Mouse (Mus musculus) monocyte, adult 5-6 weeks (primary cell): ENCODE data around the gene Lcat. TPM values are rescaled to one million over a fixed set of nuclear protein-coding genes. Genes with fewer than 3 reads are reported as not detected.
A peak's percentile ranks its signal among the peaks of the same experiment; 100 is the strongest.

Experiments
- ATAC-seq: fragments of 153-309, 156-312 bp; replicated peaks from 2 replicates; pipeline ENCODE4 v1.8.0; 2017; ENCODE audit warnings: mild to moderate bottlenecking; ENCODE audit not compliant: low TSS enrichment, insufficient number of reproducible peaks, severe bottlenecking, poor library complexity, low FRiP score
- total RNA-seq: library from RNA; stranded (forward); fragments of 200-1000, 200-491, 200-594 nt; gene quantifications from 3 replicates; pipeline ENCODE4 v1.2.3, GENCODE M21; 2017

The Lcat gene
- total RNA-seq, 1 experiment from 2014 or later = not detected

DNA sequence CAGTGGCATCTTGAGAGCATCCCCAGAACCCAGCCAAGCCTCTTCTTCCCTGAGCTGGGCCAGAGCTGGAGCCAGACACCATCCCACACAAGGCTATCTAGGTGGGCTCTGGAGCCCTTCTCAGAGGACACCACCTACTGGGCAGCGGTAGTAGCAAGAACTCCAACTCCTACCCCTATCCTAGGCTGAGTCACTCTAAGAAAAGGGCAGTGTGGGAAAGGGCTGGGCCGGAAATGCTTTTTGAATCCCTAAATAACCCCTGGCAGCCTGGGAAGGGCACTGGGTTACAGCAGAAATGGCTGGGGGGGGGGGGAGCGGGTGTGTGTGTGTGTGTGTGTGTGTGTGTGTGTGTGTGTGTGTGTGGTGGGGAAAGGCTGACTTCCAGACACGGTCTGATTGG lies 14.6 kb upstream of the Lcat start:
- no peak for ATAC-seq

DNA sequence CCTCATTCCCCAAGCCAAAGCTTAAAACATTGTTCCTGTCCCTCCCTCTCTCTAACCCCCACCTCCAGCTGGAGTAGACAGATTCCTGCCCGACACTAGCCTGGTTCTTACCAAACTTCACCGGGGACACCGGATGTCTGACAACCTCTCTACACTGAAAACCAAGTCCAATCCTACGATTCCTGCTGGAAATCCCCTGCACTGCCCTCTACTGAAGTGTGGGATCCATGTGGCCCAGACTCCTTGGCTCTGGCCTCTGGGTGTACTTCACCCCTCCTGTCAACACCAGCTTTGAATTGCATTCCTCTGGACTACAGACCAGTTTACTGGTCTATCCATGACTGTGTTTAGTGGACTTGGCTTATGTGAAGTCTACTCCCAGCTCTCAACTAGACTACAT lies 13.4 kb upstream of the Lcat start:
- no peak for ATAC-seq

DNA sequence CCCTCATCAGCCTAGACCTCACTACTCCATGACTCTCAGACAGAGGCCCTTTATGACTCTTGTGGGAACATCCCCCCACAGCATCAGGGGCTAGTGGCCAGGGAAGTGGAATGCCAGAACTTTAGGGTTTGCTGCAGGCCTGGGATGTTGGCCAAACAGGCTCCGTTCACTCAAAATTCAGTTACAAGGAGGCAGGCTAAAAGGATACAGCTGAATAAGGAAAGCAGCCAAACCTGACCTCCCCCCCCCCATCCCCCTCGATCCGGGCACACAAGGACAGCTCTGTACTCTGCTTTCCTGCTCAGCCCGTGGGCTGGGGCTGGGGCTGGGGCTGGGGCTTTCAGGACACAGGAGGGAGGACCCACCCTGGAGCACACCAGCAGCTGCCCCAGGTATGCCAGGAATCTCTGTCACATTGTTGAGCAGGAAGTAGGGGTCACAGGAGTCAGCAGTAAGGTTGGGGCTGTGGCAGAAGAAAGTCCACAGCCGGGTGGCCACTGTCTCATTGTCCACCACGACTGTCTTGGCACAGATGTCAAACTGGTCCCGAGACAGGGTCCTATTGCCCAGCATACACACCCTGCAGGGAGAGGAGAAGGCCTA lies 8.0 kb upstream of the Lcat start:
- no peak for ATAC-seq

DNA sequence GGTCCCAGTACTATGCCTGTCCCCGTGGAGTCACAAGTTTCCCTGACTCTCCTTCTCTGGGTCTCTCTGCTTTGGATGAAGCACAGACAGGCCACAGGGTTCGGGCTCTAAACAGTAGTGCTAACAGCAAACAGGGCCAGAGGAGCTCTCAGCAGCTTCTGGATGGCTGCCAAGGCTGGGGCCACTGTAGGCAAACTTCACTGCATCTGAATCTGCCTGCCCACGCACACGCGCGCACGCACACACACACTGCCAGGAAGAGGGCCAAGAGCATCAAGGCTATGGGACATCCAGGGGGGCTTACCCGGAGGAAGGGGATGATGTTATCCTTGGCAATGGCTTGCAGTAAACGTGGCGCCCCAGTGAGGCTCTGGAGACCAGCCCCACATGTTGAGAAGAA lies 6.2 kb upstream of the Lcat start:
- no peak for ATAC-seq

DNA sequence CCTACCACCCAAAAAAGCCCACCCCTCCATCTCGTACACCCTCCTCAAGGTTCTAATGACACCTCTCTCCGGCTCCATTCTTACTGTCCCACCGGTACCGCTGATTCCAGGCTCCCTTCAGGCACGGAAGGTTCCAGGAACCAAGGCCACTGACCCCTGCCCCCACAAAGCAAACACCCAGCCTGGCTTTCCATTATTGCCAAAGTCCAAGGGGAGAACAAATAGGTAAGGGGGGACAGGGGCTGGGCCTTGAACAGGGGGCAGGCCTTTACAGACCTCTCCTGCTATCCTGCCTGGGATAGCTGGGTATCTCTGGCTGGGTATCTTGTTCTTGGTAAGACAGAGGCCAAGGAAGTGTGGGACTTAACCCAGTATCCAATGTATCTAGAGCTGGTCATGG lies 640 bp downstream of the Lcat start:
- ATAC-seq = no peak

DNA sequence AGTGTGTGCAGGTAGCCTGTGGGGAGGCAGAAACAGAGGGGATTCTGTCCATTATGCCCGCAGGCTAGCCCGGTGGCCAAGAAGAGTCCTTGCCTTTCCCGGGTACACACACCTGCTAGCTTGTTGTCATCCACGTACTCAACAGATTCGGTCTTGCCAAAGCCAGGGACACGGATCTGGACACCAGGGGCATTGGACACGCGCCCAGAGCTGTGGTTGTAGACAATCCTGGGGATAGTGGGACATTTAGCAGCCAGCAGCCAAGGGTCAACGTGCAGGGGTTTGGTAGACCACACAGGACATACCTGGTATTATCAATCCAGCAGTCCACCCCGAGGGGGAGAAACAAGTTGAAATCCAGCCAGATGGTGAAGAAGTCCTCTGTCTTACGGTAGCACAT lies 1.2 kb downstream of the Lcat start:
- no peak for ATAC-seq

DNA sequence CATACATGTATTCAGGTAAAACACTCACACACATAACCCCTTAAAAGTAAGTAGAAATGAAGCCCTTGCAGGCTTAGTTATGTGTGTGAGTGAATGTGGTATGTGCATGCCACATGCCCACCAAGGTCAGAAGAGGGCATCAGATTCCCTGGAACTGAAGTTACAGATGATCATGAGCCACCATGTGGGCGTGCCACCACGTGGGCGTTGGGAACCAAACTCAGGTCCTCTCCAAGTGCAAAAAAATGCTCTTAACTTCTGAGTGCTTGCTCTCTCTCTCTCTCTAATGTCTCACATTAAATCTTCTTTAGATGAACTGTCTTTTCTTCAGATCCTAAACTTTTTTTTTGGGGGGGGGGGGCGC lies 4.9 kb downstream of the Lcat start, which contains the start of gene Psmb10:
Psmb10 (minus strand) TSS at position 139 of the 364 bp plus-strand sequence.
- no peak for ATAC-seq

DNA sequence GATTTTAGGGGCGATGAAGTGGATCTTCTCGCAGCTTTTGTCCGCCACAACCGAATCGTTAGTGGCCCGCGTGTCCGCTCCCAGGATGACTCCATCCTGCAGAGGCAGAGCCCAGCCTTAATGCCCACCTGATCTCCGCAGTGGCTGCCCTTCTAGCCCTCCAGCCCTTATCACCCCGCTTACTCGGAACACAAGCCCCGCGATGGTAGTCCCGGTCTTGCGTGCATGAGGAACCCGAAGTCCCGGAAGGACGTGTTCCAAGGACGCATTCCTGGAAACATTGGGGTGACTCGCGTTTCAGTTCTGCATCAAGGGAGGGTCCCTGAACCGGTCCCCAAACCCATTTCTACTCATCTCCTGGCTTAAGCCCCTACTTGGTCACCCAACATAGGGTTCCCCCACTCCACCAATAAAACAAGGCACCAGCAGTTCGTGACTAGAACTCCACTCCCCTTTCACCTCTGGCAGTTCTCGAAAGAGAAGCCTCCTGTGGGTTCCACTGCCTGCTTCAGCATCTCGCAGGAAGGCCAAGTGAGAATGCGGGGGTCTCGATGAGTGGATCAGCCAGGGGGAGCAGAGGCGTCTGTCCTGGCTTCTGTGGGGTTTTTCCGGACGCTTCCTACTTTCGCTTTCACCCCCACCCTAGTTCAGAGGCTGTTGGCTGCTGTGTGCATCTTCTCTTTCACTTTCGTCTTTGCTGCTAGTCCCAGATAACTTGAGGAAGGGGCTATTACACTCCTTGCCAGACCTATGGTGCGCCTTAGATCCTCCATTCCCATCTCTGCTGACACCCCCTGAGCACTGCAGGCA lies 5.5 kb downstream of the Lcat start:
- no peak; the same call in 1 of the 2 replicates for ATAC-seq

DNA sequence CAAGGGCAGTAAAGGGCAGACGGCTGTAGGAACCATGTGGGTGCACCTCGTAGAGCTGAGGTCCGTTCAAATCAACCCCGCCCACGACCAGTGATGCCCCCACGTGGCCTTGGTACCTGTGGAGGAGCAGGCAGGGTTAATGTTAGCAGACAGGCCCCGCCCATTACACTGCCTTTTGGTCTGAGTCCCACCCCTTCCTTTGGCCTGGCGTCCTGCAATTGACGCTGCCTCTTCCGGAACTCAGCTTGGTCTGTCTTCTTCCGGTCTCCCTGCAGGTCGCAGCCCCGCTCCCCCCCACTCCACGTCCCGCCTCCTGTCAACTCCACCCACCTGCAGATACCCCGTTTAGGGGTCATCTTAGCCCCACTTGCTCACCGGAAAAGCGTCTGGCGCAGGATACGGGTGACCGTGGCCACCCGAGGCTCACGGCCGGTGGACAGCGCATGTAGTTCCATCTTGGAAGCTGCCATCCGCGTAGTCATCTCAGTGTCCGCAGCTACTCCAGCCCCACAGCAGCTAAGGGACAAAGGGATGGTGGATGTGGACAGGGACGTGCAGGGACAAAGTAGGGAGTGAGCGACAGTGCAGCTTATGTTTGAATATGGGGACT lies 6.2 kb downstream of the Lcat start:
- ATAC-seq = peak; percentile 85

DNA sequence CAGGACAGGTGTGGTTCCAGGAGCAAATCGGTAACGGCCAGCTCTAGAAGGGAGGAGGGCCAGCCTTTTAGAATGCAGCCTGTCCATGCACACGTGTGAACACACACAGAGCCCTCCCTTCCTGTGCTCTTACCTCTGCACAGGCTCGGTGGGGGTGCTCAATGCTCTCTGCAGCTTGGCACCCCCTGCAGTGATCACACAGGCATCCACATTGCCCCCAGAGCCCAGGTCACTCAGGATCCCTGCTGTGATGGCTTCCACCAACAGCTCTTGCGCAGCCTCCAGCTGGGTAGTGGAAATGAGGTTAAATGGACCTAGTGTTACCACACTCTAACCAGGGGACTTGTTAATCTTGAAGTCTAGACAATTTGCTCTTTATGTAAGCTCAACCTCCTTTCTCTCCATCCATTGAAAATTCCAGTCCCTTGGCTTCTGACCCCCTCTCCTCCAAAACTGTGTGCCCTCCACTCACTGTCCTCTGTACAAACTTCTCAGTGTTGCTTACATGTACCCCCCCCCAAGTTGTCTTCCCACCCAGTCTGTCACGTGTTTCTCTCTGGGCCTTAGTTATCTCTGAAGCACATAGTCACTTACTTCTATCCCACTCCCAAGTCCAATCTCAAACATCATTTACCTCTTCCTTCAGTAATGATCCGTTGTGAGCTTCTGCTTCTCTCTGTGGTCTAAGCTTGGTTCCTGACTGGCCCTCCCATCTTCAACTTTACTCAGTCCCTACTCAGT lies 7.1 kb downstream of the Lcat start:
- ATAC-seq = no peak

DNA sequence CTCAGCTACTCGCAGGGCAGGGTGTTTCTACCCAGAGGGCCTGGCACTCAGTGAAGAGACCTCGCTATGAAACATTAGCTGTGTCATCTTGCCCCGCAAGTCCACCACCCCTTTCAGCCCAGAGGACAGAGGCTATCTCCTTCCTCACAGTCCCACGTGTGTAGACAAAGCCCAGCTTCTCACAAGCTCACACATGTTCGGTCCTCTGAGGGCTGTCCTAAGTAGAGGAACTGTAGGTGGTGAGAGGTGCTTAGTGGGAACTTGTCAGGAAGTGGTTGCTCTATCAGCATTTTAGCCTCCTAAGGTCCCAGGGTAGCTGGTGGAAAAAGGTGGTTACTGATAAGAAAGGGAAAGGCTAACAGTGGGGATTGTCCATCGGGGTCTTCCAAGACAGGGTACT lies 8.1 kb downstream of the Lcat start:
- ATAC-seq = no peak

DNA sequence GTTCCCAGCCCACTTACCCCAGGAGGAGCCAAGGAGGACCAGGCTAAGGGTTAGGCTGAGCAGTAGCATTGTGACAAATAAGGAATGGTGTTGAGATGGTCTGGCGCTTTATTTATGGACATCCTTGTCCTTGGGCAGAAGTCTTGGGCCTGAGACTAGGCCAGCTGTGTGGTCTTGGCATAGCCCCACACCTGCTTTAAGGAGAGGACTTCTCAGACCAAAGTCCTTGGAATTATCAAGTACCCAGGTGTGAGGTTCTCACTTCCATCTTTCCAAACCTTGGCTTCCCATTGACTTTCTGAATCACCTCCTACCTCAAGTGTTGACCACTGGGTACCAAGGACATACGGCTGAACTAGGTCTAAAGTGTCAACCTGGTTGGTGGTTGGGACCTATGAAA lies 9.4 kb downstream of the Lcat start, which contains the start of gene Ctrl:
Ctrl (minus strand) TSS at position 101 of the 400 bp plus-strand sequence.
- no peak for ATAC-seq

DNA sequence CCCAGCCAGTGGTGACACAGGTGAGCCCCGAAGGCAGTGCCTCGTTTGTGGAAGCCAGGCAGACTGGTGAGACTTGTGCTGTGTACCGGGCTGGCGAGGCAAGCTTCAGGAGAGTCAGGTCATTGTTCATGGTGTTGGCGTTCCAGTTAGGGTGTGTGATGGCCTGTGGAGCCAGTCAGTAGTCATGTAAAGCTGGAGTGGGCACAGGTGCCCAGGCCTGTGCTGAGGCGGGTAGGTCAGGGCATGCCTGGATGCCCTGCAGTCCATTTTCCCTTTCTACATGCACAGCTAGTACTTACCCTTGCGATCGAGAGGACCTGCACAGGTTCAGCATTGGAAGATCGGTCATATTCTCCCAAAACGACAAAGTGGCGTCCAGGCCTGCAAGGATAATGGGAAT lies 10.7 kb downstream of the Lcat start:
- ATAC-seq = no peak

DNA sequence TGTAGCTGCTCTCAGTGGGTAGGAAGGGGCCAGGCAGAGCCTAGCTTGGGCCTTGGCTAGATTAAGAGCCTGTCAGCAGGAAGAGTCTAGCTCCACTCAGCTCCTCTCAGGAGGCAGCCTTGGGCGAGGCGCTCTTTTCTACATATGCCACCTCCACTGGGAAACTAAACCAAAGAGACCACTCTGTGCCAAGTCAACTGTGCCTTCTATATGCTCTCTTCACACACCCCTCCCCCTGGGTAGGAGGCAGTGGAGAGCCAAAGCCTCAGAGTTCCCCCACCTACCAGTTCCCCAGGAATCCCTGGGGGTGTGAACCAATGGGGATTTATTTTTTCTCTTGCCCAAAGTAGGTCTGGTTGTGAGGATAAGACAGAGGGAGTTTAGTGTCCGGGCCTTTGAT lies 11.9 kb downstream of the Lcat start:
- no peak for ATAC-seq

DNA sequence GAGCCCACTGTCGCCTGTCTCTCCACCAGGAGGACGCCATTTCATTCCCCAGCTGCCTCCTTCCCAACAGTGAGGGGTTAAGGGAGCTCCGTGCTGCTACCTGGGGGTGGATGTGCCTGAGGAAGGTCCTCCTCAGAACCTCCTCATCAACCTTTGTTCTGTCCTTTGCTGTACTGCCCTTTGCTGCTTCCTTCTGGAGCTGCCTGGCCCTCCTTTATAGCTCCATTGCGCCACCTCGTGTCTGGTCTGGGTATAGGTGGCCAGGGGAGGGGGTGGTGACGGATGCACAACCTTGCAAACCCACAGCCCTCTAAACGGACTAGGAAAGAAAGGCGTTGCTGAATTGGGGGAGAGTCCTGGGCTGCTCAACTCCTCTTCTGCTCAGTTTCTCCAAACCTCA lies 12.6 kb downstream of the Lcat start:
- peak; percentile 88 for ATAC-seq

DNA sequence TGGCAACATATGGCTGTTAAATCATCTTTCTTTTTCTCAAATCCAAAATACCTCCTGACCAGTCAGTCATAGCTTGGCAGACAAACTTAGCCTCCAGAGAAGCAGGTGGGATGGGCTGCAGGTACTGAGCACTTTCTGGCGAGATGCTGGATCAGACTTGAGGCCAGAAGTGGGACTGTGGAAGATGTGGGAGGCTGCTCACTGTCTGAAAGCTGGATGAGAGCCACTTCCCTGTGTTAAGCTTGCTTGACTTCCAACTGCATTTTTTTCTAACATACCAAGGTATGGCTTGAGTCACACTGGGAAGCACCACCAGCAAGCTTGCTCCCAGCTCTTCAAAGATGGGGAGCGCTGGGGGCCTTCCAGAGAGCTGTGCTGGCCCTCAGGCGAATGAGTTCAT lies 18.1 kb downstream of the Lcat start:
- no peak for ATAC-seq

DNA sequence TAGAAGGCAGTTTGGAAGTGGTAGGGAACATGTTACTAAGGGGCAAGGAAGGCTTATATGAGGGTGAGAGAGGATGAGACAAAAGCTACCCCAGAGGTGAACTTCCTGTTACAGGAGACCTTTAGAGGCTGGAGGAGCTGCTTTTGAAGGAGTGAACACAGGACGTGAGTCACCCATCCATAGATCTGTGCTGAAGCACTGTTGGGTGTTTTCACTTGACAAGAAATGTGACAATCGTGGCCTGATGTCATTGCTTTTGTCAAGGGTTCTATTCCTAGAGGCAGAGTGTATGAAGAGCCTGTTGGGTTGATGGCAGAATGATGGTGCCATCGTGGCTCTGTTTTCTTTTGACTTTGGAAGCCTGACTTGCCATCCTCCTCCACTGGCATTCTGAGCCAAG lies 23.8 kb downstream of the Lcat start:
- no peak for ATAC-seq

DNA sequence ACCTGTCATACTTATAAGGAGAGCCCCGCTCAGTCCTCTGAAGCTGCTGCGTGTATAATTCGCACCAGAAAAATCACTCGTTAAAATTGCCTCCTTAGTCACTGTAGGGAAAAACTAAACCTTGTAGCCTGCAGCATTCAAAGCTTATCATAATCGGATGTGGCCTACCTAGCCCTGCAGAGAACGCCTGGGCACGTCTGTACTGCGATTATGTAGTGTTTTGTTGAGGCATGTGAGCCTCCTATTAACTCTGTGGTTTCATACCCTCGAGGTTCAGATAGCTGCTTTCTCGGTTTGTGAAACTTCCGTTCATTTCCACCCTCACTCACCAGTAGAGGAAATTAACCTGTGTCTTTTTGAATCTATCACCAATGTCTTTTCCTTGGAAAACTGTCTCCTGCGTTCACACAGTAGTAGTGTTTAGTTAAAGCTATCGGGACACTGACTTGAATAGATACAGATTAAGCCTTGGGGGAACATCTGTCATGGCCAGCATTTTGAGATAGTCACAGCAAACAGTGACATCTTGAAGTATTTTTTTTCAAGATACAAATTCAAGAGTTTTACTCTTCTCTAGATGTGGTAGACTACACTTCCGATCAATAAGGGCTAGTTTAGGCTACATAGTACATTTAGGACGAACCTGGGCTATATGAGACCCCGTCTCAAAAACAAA lies 42.1 kb downstream of the Lcat start:
- 0 out of 2 replicates have a peak, but pooled peaks have one; percentile 44 for ATAC-seq
